Mouse (Mus musculus): Measurements from ENCODE around the gene Gstt3. TPM values are rescaled to one million over a fixed set of nuclear protein-coding genes. Genes with fewer than 3 reads are reported as not detected.
"Not testable (repeated sequence)": the region's sequence is repeated elsewhere in the genome, so short reads cannot be mapped to it uniquely, and the experiment has no call there.

The Gstt3 gene
- polyA plus RNA-seq, 3 experiments from 2014 or later, result 9.0 to 12.7 (median 9.3) TPM

DNA sequence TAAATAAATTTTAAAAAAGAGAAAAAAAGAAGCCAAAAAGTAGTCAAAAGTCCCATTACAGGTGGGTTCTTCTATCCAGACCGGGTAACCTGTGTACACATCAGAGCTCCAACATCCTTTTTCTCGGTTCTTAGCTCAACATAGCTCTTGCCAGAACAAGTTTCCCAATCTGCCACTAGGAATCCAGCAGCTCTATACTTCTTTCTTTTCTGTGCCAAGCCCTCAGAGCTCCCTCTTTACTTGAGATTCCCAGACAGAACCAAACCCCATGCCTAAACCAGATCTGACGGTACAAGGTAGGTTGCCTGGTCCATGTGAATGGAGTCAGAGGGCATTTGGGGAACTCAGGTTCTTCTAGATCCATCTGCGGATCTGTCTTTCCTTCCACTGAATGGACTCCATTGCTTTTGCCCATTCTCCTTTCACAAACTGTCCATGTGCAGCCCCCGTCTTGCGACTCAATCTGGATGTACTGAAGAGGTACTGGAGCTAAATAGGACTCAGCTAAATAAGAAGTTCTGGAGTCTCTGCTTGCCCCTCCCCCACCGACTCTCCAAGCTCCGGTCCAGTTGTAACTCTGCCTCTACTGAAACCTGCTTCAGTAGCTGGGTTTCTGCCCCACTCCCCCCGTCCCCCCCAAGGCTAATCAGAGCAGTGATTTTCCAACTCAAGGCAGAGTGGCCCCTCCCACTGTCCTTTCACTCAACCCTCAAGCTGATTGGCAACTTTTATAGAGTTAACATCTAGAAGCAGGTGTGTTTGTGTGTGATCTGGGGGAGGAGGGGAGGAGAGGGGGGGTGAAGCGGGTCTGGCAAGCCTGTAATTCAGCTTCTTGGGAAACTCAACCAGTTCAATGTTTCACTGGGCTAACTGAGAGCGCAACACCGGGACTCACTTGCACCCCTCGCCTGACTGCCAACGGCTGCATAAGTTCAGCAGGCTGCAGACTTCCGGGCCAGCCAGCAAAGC, 1.7 kb downstream of the Gstt3 start:
- ATAC-seq, result peak; percentile 18

GRCm38 (mm10) chr10:75777885-75778284, 3.3 kb downstream of the Gstt3 start:
- no peak for ATAC-seq

GRCm38 (mm10) chr10:75776562-75776961, 4.7 kb downstream of the Gstt3 start:
- ATAC-seq, result no peak

DNA sequence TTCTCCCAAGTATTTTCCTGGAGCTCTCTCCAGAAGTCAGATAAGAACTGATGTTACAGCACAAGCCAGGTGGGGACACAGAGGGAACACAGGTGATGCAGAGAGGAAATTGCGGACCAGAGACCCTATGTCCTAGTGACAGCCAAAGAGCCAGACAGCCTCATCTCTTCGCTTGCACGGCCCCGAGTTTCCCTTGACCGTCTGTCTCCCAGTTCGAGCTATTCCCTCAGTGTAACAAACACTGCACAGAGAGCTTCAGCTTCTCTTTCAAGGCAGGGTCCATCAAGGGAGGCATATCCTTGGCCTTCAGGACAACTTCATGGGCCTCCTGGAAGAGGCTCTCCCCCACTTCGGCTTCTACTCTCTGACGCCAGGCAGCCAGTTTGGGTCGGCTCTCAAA, 6.6 kb downstream of the Gstt3 start:
- no peak for ATAC-seq

DNA sequence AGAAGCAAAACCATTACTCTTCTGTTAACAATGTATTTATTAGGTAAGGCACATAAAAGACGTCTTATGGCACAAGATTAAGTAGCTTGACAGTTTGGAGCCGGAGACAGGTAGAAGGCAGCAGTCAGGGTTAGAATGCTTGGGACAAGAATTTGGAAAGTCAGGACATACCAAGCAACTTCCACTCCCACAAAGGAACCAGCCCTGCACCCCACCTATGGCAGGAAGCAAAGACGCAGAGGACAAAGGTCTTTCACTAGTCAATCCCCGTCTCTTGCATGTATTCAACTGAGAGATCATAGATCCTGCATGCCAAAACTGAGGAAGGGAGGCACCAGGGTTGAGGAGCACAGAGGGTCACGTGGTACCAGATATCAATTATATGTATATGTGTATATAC, 7.1 kb downstream of the Gstt3 start:
- no peak for ATAC-seq

DNA sequence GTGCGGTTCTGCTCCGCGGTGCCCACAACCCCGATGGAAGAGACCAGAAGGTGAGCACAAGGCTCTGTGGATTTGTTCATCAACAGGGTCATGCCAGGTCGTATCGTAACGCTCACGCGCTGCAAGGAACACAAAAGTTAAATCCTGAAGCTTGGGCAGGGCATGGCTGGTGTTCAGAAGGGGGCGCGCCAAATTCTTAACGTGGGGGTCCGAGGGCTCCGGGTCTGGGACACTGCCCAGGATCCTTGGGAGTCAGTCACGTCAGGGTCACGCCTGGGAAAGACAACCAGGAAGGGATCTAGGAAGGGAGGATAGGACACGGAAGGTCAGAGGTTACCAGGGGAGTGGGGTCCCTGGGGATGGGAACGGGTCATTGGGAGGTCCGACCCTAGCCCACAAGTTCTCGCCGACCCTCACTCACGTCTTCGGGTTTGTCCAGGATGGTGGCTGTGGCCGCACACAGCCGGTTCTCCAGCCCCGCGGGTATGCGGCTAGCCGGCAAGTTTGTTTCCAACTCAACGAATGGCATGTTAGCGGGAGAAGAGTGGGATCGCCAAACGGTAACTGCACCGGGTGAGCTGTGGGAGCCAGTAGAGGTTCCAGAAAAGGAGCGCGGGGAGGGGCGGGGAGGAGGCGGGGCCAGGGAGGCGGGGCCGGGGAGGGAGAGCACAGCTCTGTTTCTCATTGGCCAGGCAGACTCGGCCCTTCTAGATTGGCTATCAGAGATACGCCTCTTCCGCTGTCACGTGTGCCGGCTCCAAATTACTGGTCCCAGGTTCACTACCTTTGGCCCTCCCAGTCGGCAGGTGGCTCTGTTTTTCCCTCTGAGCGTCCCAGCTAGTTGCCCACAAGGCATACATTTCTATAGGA, 8.2 kb downstream of the Gstt3 start, which contains the start of gene Ddt:
Ddt (minus strand) TSS at position 620 of the 870 bp plus-strand sequence.
- peak; percentile 99 for ATAC-seq

GRCm38 (mm10) chr10:75767756-75768155, 13.5 kb downstream of the Gstt3 start:
- ATAC-seq, result not testable (repeated sequence)

GRCm38 (mm10) chr10:75766856-75767255, 14.4 kb downstream of the Gstt3 start:
- ATAC-seq, result no peak

GRCm38 (mm10) chr10:75764519-75765473, 16.4 kb downstream of the Gstt3 start:
- ATAC-seq, result peak; percentile 30

GRCm38 (mm10) chr10:75763682-75764518, 17.3 kb downstream of the Gstt3 start, which contains the start of gene Cabin1:
Gene Cabin1, minus strand, starts transcription at chr10:75764341.
- peak; percentile 98 for ATAC-seq

DNA sequence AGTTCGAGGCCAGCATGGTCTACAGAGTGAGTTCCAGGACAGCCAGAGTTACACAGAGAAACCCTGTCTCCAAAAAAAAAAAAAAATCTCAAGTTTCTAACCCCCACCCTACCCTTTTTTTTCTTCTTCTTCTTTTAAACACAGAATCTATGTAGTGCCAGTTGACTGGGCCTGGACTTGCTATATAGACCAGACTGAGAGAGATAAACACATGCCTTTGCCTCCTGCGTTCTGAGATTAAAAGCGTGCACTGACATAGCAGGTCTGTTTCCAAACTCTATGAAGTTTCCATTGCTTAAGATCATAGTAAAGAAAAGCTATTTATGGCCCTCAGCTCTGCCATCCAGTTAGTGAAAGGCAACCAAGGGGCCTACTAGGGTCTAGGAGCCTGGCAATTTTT, 18.8 kb downstream of the Gstt3 start:
- no peak for ATAC-seq

DNA sequence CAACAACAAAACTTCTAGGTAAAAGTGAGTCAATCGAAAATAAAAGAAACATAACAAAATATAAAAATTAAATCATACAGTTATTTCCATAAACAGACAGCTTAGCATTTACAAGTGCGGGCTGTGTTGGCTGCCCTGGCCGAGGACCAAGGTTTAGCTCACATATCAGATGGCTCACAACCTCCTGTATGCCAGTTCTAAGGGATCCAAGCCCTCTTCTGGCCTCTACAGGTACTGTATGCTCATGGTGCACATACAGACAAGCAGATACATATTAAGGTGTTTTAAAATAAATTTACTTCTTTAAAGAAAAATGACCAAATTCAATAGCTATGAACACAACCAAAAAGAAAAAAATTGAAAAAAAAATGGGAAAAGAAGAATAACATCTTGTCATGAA, 20.9 kb downstream of the Gstt3 start:
- ATAC-seq, result no peak

DNA sequence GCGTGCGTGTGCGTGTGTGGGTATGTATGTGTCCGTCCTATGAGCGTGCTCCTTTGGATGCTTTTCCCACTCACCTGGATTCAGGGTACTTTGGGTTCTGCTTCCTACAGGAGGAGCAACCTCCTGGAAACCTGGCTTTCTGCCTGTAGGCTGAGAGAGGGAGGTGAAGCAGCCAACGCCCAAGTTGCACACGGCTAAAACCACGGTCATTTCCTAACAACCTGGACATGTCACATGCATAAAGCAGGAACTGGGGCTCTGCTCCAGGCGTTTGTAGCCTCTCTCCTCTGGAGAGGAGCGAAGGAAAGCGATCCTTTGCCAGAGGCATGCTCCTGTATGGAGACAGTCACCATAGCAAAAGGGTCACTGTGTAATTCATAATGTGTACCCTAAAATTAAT, 24.5 kb downstream of the Gstt3 start:
- no peak for ATAC-seq

- ATAC-seq, result peak; percentile 90
These were observed 37.2 kb downstream of the Gstt3 start for GRCm38 (mm10) chr10:75744017-75744416.

GRCm38 (mm10) chr10:75743369-75743768, 37.8 kb downstream of the Gstt3 start:
- ATAC-seq, result no peak

DNA sequence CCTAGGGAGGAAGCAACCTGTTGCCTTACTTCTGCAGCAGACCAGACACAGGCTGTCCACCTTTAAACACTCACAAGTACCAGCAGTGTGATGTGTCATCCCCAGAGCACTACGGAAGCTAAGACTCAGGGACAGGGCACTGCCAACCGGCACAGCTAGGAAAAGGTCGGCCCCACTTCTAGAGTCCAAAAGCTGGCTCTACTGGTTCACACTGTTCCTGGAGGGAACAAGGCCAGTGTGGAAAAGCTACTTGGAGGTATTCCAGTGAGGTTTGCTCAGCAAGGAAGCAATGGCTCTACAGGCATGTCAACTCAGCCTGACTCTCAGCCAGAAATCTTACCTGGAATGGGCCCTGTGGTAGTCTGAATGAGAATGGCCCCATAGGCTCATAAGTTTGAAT, 40.3 kb downstream of the Gstt3 start:
- ATAC-seq, result no peak

GRCm38 (mm10) chr10:75725449-75725848, 55.8 kb downstream of the Gstt3 start:
- no peak for ATAC-seq

Data from inflammation-experienced regulatory T-cells, adult 6 months (primary cell).